Mouse (Mus musculus) bone marrow, adult 2 months (tissue): ENCODE measurements around the gene Tenm4.

ENCODE experiments used
- CTCF ChIP-seq: fragments of 200-500 bp; IDR thresholded peaks from 2 replicates; pipeline ENCODE4 v1.5.1; 2011; ENCODE audit warnings: low read length, control low read depth; ENCODE audit not compliant: control insufficient read depth, insufficient read depth
- POLR2A ChIP-seq: fragments of 200-500 bp; IDR thresholded peaks from 2 replicates; pipeline ENCODE4 v1.6.1; 2011; ENCODE audit warnings: low read depth, mild to moderate bottlenecking, control low read depth, low read length, borderline replicate concordance; ENCODE audit not compliant: control insufficient read depth

DNA sequence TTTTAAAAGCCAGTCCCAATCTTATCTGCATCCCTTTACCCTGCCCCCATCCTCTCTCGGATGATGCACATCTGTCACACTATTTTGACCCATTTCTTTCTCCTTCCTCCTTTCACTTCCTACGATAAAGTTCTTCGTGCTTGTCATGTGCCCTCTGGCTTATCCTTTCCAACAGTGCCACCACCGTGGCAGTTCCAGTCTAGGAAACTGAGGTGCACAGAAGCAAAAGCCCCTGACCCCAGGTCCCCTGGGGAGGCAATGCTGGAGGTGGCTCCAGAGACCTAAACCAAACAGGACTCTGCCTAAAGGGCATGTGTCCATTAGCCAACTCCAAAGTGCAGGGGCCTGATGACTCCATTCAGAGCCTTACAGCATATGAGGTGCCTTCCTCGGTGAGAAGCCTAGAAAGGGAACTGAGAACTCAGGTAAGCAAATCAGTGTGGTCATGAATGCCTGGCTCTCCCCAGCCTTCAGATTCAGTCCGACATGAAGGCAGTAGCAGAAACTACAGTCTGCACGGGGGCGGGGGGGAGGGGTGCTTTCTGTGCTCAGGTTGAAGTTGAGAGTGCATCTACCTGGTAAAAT is 235.7 kb downstream of the Tenm4 start:
- no peak for TF ChIP-seq CTCF
- TF ChIP-seq POLR2A = no peak
